Mouse (Mus musculus) adrenal gland, adult 8-10 months (tissue): ENCODE measurements at regions not wholly inside any gene's neighbourhood (a gene's known extent, or its start where the extent isn't known, plus 50 kb on each side); places are given as distances from the start of the nearest gene placed in this dataset.

Experiments
- DNase-seq: peaks from one replicate; pipeline ENCODE4 v3.0.0; 2022

- no peak for DNase-seq
Measured at GRCm38 (mm10) chr4:8953181-8953580, 714.3 kb upstream of the Car8 start.

DNA sequence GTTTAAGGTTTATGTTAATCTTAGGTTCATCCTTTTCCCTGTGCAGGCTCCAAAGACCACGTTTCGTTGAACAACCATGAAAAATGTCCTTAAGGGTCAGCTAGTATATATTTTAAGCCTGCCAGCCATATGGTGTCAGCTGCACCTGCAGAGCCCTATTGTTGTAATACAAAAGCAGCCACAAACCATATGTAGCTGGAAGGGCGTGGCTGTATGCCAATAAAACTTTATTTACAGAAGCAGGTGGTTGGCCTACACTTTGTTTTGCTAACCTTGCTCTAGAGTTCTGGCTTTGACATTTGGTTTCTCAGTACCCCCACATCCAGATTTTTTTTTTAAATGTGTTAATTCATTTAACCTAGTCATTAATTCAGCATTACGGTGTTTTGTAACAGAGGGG is 711.1 kb upstream of the Car8 start:
- no peak for DNase-seq

DNA sequence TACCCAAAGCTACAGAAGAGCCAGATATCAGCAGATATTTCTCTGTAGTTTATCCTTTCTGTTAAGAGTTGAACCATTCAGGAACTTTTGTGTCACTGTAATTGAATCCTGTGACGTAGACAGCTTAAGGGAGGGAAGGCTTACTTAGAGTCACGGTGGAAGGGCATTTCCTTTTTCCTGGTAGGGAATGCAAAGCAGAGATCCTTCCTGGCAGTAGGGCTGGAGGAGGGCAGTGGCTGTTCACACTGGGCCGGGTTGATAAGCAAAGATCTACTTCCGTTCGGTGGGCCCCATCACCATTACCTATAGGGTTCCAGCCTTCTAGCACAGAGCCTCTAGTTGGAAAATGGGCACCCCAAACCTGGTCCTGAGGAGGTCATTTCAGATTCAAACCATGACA is 710.7 kb upstream of the Car8 start:
- no peak for DNase-seq

- no peak for DNase-seq
Measured at GRCm38 (mm10) chr4:8945116-8945515, 706.3 kb upstream of the Car8 start.

DNA sequence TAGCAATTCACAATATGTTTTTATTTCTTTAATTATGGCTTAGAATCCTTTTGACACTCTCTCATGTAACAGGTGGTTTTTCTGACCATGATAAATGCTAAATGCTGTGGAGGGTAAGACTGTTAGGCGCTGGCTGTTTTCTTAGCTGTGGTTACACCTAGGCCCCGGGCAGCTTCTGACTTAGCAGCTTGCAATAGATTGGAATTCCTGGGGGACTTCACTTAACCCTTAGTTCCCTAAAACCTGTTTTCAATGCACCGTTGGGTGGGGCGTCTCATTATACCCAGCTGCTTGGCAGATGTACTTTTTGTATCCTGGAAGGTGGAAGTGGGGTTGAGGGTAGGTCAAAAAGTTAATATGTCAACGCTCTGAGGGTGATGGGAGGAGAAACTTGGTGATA is 704.2 kb upstream of the Car8 start:
- DNase-seq, result no peak

- DNase-seq, result peak; percentile 30
Measured at GRCm38 (mm10) chr4:8938948-8939411, 700.1 kb upstream of the Car8 start.

DNA sequence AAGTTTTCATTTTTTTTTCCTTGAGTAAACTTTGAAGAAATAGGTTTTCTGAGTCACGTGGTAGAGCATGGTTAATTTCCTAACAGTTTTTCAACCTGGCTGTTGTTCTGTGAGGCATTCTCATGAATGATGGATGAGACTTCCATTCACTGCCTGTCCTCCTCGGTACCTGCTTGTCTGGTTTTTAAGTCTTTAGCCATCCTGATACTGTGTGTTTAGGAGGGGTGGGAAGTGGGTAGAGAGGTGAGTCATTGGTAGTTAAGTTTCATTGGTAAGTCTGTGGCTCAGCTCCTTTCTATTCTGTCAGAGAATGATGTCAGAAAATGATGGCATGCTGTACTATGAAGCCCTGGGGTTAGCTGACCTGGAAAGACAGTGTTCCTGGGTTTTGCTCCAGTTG is 697.1 kb upstream of the Car8 start:
- no peak for DNase-seq

- DNase-seq, result no peak
Measured at GRCm38 (mm10) chr4:8934541-8934940, 695.7 kb upstream of the Car8 start.

- DNase-seq, result no peak
Measured at GRCm38 (mm10) chr4:8929346-8929745, 690.5 kb upstream of the Car8 start.

- DNase-seq, result no peak
Measured at GRCm38 (mm10) chr4:8928551-8929305, 689.9 kb upstream of the Car8 start.

DNA sequence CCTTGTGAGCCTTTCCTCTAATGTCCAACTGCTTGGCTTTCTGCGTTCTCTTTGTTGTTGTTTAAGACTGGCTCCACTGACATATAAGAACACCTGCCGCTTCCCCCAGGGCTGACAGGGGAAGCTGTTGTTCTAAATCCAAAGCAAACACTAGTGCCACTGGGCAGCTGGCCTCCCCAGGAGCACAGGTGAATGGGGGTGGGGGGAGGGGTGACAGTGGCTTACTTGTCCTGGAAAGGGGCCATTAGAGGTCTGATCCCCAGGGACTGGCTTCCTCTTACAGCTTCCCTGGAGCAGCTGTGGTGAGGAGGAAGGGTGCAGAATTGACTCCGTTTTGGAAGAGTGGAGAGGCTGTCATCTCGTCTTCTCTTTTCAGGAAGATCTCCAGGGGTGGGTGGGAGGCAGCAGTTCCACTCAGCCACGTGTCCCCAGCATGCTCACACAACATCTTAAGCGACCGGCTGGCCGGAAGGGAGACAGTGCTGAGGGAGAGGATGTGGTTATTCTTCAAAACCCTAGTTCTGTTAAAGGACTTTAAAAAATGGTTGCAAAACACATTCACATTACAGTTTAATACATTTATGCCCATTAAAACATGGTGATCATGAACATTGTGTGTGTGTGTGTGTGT is 688.5 kb upstream of the Car8 start:
- DNase-seq, result no peak

GRCm38 (mm10) chr4:8926642-8927275 is 687.9 kb upstream of the Car8 start:
- no peak for DNase-seq

- no peak for DNase-seq
Measured at GRCm38 (mm10) chr4:8922695-8923363, 684.0 kb upstream of the Car8 start.

GRCm38 (mm10) chr4:8921477-8922385 is 682.9 kb upstream of the Car8 start:
- DNase-seq, result no peak

DNA sequence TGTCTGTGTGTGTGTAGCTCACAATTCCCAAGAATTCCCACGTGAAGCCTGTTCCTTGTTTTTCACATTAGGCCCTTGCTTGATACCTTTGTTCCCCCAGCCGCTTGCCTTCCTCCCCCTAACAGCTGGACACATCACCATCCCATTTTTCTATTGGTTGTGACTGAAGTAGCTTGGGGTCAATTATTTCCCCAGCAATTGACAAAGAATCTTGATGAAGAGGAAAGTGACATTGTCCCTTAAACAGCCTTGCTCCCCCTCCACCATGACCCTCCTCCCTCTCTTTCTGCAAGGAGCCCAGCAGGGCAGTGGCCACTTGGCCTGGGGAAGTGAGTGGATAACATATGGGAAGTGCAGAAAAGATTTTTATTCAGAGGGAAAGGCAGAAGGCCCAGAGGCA is 681.5 kb upstream of the Car8 start:
- DNase-seq, result no peak

- DNase-seq, result no peak
Measured at GRCm38 (mm10) chr4:8919366-8919984, 680.6 kb upstream of the Car8 start.
